Mouse (Mus musculus): Measurements from ENCODE around the gene Akap4. TPM values are rescaled to one million over a fixed set of nuclear protein-coding genes. Genes with fewer than 3 reads are reported as not detected.

Gene Akap4
- polyA plus RNA-seq (2017; shearing (Covaris generic)), result not detected

GRCm38 (mm10) chrX:7067219-7067618 lies at the start of gene Akap4:
Gene Akap4, plus strand, starts transcription at chrX:7067519.

DNA sequence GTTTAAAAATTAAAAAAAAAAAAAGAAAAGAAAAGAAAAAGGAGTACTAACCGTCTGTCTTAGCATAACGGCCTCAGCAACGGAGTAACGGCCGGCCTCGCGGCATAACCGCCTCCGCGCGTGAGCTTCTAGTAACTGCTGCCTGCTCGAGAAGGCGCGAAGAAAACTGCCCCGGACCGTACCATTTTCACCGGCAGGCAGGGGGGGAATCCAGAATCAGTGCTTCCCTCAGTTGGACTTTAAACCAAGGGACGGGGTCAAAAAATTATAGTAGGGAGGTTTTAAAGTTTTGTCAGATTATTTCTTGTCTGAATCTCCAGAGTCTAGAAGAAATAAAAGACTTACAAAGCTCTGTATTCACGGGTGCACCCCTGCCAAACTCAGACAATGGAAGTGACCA lies 25.8 kb upstream of the Akap4 start, which contains the start of gene Ccnb3:
TSS of gene Ccnb3 (minus strand) at position 101 of the 400 bp plus-strand sequence.

Other genes starting within 250 kb of the Akap4 start
- gene Ccnb3, start 25.9 kb upstream of the Akap4 start, polyA plus RNA-seq (2017; shearing (Covaris generic)), result not detected